Mouse (Mus musculus): ENCODE measurements around the gene Spg20.

GRCm38 (mm10) chr3:55112710-55113415 is 955 bp downstream of the Spg20 start:
- TF ChIP-seq CTCF (IDR thresholded peaks at IDR 0.05; ENCODE audit: borderline replicate concordance, insufficient read depth, low read depth, low read length) (no peak), POLR2A (IDR thresholded peaks at IDR 0.05; ENCODE audit: borderline replicate concordance, insufficient read depth, low read length) (no peak)

All from cerebellum, adult 2 months (tissue).